Mouse (Mus musculus): ENCODE results near the gene Smg1. TPM values are rescaled to one million over a fixed set of nuclear protein-coding genes. Genes with fewer than 3 reads are reported as not detected.

The Smg1 gene
- polyA plus RNA-seq, 1 experiment = 24.9 TPM

DNA sequence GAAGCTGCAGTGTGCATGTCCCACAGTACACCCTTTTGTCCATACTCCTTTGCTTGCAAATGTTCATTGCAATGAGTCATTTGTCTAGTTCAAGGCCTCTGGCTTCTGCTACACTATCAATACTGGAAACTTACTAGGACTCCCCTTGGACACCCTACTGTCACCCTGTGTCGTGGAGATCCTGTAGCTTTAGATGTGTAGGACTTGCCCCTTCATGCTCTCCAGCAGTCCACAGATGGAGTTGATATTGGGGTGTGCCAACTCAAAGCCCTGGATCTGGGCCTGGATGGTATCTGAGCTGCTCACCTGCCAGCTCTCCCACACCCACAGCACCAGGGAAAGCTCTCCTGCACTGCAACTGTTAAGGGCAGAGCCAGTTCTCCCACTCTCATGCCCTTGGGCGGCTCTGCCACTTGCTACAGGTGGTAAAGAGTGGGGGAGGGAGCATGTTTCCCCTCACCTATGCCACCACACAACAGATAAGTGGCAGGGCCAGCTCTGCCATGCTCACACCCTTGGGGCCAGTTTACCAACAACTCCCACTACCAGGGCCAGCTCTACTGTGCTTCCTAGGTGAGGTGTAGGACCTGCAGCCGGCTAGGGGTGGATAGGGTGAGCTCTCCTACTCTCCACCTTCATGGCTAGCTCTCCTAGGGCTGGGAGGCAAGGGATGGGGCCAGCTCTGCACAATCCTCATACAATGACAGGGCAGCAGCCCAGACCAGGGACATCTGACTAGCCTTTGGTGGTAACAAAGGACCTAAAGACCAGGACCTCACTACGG is 140.6 kb downstream of the Smg1 start:
- Histone ChIP-seq H3K4me1 (ENCODE audit: control insufficient read depth, insufficient read depth, low read length) (no peaks in the 10 kb centered on the region), H3K4me3 (replicated peaks; ENCODE audit: extremely low read depth, low read depth, low read length) (no peak overlapping the region)
- no peak for DNase-seq
- 45% methylated on average over 4 of the region's 4 CpGs for WGBS
- TF ChIP-seq POLR2A (IDR thresholded peaks at IDR 0.05; ENCODE audit: borderline replicate concordance, extremely low read depth, low read depth, low read length) (no peak), CTCF (IDR thresholded peaks at IDR 0.05; ENCODE audit: insufficient read depth, low read length) (no peak)

GRCm38 (mm10) chr7:118102231-118102630 is 141.2 kb downstream of the Smg1 start:
- 50% methylated on average over 4 of the region's 4 CpGs for WGBS
- DNase-seq = no peak
- Histone ChIP-seq H3K4me3 (replicated peaks; ENCODE audit: extremely low read depth, low read depth, low read length) (no peak overlapping the region), H3K4me1 (ENCODE audit: control insufficient read depth, insufficient read depth, low read length) (no peaks in the 10 kb centered on the region)
- TF ChIP-seq CTCF (IDR thresholded peaks at IDR 0.05; ENCODE audit: insufficient read depth, low read length) = peak; percentile 49; the same call in 1 of the 2 replicates
- TF ChIP-seq POLR2A (IDR thresholded peaks at IDR 0.05; ENCODE audit: borderline replicate concordance, extremely low read depth, low read depth, low read length) = no peak

GRCm38 (mm10) chr7:118097615-118098014 is 145.9 kb downstream of the Smg1 start:
- no peak for DNase-seq
- Histone ChIP-seq H3K4me1 (ENCODE audit: control insufficient read depth, insufficient read depth, low read length) (no peaks in the 10 kb centered on the region), H3K4me3 (replicated peaks; ENCODE audit: extremely low read depth, low read depth, low read length) (no peak overlapping the region)
- TF ChIP-seq CTCF (IDR thresholded peaks at IDR 0.05; ENCODE audit: insufficient read depth, low read length) (no peak), POLR2A (IDR thresholded peaks at IDR 0.05; ENCODE audit: borderline replicate concordance, extremely low read depth, low read depth, low read length) (no peak)
- WGBS = 60% methylated on average over 7 of the region's 7 CpGs

Other genes with a start within 250 kb of the Smg1 start
- 435 and 792 TPM in 2 replicates for gene Rps15a, start 127.5 kb downstream of the Smg1 start, polyA plus RNA-seq (2012; rRNA removed)
- 58.1 and 110 TPM in 2 replicates for gene Arl6ip1, start 114.0 kb downstream of the Smg1 start, polyA plus RNA-seq (2012; rRNA removed)
- 5.0 and 6.8 TPM in 2 replicates for gene Syt17, start 204.6 kb upstream of the Smg1 start, polyA plus RNA-seq (2012; rRNA removed)
- gene Itpripl2, start 248.3 kb upstream of the Smg1 start, polyA plus RNA-seq (2012; rRNA removed) = 60.9 and 84.2 TPM in 2 replicates